Mouse (Mus musculus): ENCODE measurements around the gene Gimap3.

DNA sequence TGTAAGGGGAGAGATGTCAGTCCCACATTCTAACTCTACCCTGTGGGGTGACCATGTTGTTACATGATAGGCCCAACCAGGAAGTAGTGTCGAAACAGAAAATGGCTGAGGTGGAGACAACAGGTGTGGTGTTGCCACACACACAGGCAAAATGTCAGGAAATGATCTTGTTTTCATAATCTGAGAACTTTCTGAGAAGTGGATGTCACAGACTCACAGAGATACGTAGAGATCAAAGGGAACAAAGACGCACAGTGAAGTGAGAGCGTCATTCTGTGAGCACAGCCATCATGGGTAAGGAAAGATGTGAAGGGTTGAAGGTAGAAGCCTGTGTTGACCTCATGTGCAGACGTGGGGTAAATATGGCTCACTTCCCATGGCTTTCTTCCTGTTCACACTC is 42.9 kb downstream of the Gimap3 start:
- TF ChIP-seq EP300 (IDR thresholded peaks at IDR 0.05) (no peak), CTCF (IDR thresholded peaks at IDR 0.05) (no peak)
